Mouse (Mus musculus): ENCODE data around the gene Tbccd1.
A peak's percentile ranks its signal among the peaks of the same experiment; 100 is the strongest.
"Not testable (repeated sequence)": the region's sequence is repeated elsewhere in the genome, so short reads cannot be mapped to it uniquely, and the experiment has no call there.

The Tbccd1 gene

GRCm38 (mm10) chr16:22778296-22778695, 79.2 kb downstream of the Tbccd1 start:
- DNase-seq = not testable (repeated sequence)

GRCm38 (mm10) chr16:22775471-22775985, 81.9 kb downstream of the Tbccd1 start:
- no peak for DNase-seq

- DNase-seq = no peak
These were observed 88.8 kb downstream of the Tbccd1 start for GRCm38 (mm10) chr16:22768661-22769060.

- peak; percentile 6 for DNase-seq
These were observed 90.1 kb downstream of the Tbccd1 start for GRCm38 (mm10) chr16:22767405-22767804.

- no peak for DNase-seq
These were observed 90.7 kb downstream of the Tbccd1 start for GRCm38 (mm10) chr16:22766738-22767211.

- DNase-seq = no peak
These were observed 91.9 kb downstream of the Tbccd1 start for GRCm38 (mm10) chr16:22765531-22765930.

Measured in thymus, postnatal 14 days (tissue).